Mouse (Mus musculus): ENCODE results near the gene Lipe. TPM values are rescaled to one million over a fixed set of nuclear protein-coding genes. Genes with fewer than 3 reads are reported as not detected.

The Lipe gene
- polyA plus RNA-seq, 1 experiment from 2014 or later = 2.5 TPM

DNA sequence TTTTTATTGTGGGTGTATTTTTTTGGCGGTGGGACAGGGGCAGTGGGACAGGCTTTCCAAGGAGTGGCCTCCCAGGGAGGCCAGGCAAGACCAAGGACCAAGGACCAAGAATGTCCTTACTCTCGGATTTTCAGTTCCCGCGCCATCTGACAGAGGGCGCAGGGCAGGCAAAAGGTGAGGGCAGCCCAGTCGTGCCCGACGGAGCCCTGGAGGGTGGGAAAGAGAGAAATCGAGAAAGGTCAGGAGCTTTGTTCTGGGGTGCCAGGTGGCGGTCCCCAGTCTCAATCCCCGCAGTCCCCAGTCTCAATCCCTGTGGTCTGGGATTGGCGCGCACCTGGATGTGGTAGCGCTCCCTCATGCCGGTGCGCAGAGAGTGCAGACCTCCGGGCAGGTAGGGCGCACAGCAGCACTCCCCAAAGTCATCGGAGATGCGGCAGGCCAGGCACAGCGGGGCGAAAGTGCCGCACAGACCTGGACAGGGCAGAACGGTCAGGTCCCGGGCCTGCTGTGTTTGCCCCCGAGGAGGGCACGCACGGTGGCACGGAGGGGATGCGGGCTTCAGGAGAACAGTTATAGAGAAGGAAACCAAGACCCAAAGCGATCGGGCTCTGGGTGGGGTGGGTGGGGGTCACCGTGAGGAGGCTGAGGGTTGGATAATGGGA is 30.7 kb downstream of the Lipe start:
- ATAC-seq (ENCODE audit: insufficient read depth, low FRiP score, low TSS enrichment) = no peak; the same call in 1 of the 2 replicates
- H3K27me3 ChIP-seq (ENCODE audit: control insufficient read depth, insufficient read depth, low read length) = peaks cover 39% of the 10 kb centered on the region
- H3K4me1 ChIP-seq (ENCODE audit: control insufficient read depth, insufficient read depth, low read length) = peaks cover 8% of the 10 kb centered on the region
- no peak overlapping the region for H3K4me3 ChIP-seq (ENCODE audit: low read depth, low read length)
- H3K27ac ChIP-seq (ENCODE audit: low read depth, low read length) = no peak overlapping the region
- H3K36me3 ChIP-seq (ENCODE audit: control insufficient read depth, insufficient read depth, low read length) = peaks cover 3% of the 10 kb centered on the region; the same call in 1 of the 2 replicates
- no peak overlapping the region for H3K9ac ChIP-seq (ENCODE audit: low read length)
- no peak for DNase-seq (ENCODE audit: low spot score)
- no peak overlapping the region for H3K4me2 ChIP-seq (ENCODE audit: low read depth)
- WGBS = 3% methylated on average over 33 of the region's 33 CpGs
- no peaks in the 10 kb centered on the region for H3K9me3 ChIP-seq (ENCODE audit: control insufficient read depth, low read length)

DNA sequence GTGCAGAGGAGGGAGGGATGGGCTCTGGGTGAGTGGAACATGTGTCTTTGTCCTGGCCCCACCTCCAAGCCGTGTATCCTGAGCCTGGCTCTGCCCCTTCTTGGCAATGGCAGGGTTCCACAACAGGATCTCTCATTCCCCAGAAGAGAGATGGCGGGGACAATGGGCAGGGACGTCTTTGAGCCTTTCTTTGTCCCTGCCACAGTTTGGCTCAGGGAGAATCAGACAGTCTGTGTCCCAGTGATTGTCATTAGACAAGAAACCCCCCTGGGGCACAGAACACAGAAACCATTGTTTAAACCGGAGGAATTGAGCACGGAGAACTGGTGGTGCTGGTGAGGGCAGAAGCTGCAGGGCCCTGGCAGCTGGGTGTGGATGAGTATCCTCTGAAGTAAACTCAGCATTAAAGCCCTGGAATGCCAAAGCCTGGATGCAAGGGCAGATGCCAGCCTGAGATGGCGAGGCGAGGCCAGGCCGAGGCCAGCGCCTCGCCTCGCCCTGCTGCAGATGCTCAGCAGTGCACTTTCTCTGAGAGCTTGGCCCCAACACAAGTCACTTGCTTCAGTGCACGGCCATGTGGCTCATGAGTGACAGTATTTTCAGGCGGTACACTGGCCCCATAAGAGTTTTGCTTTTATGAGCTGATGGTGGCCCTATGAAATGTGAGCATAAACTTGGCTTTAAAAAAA is 32.4 kb downstream of the Lipe start:
- WGBS = 37% methylated on average over 13 of the region's 13 CpGs

DNA sequence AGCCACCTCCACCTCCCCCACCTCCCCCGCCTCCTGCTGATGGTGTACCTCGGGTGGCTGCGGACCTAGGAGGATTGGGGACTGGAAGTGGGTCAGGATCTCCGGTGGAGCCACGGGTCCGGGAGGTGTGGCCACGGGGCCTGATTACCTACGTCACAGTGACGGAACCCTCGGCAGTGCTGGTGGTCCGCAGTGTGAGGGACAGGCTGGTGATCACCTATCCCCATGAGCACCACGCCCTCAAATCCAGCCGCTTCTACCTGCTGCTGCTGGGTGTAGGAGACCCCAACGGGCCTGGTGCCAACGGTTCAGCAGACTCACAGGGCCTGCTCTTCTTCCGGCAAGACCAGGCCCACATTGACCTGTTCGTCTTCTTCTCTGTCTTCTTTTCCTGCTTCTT is 34.9 kb downstream of the Lipe start:
- H3K9ac ChIP-seq (ENCODE audit: low read length) = no peak overlapping the region
- WGBS = 95% methylated on average over 17 of the region's 17 CpGs
- H3K4me3 ChIP-seq (ENCODE audit: low read depth, low read length) = no peak overlapping the region
- no peak for DNase-seq (ENCODE audit: low spot score)
- H3K9me3 ChIP-seq (ENCODE audit: control insufficient read depth, low read length) = no peaks in the 10 kb centered on the region
- H3K4me2 ChIP-seq (ENCODE audit: low read depth) = no peak overlapping the region
- no peak for ATAC-seq (ENCODE audit: insufficient read depth, low FRiP score, low TSS enrichment)
- peaks cover 11% of the 10 kb centered on the region for H3K36me3 ChIP-seq (ENCODE audit: control insufficient read depth, insufficient read depth, low read length)
- H3K27ac ChIP-seq (ENCODE audit: low read depth, low read length) = no peak overlapping the region
- H3K4me1 ChIP-seq (ENCODE audit: control insufficient read depth, insufficient read depth, low read length) = peaks cover 10% of the 10 kb centered on the region
- peaks cover 25% of the 10 kb centered on the region for H3K27me3 ChIP-seq (ENCODE audit: control insufficient read depth, insufficient read depth, low read length)

More for the DNA sequence above, 32.4 kb downstream of the Lipe start:
- no peak for ATAC-seq (ENCODE audit: insufficient read depth, low FRiP score, low TSS enrichment)
- Histone ChIP-seq H3K27me3 (ENCODE audit: control insufficient read depth, insufficient read depth, low read length) (peaks cover 39% of the 10 kb centered on the region), H3K27ac (ENCODE audit: low read depth, low read length) (no peak overlapping the region), H3K36me3 (ENCODE audit: control insufficient read depth, insufficient read depth, low read length) (peaks cover 5% of the 10 kb centered on the region), H3K4me2 (ENCODE audit: low read depth) (no peak overlapping the region), H3K4me1 (ENCODE audit: control insufficient read depth, insufficient read depth, low read length) (peaks cover 8% of the 10 kb centered on the region), H3K4me3 (ENCODE audit: low read depth, low read length) (no peak overlapping the region), H3K9me3 (ENCODE audit: control insufficient read depth, low read length) (no peaks in the 10 kb centered on the region), H3K9ac (ENCODE audit: low read length) (peak overlapping the region; percentile 44)
- peak; percentile 51 for DNase-seq (ENCODE audit: low spot score)

DNA sequence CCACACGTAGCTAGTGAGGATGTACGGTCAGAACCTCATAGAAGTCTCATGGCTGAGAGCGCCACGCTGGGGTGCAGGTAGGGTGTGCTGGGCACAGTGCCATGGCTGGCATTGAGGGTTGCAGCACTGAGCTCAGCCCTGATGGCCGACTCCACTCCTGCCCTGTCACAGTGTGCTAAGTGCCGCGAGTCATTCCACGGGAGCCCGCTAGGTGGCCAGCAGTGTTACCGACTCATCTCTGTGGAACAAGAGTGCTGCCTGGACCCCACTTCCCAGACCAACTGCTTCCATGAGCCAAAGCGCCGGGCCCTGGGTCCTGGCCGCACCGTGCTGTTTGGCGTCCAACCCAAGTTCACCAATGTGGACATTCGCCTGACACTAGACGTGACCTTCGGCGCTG is 35.4 kb downstream of the Lipe start:
- Histone ChIP-seq H3K9me3 (ENCODE audit: control insufficient read depth, low read length) (no peaks in the 10 kb centered on the region), H3K4me1 (ENCODE audit: control insufficient read depth, insufficient read depth, low read length) (peaks cover 12% of the 10 kb centered on the region), H3K27ac (ENCODE audit: low read depth, low read length) (no peak overlapping the region), H3K36me3 (ENCODE audit: control insufficient read depth, insufficient read depth, low read length) (peaks cover 11% of the 10 kb centered on the region), H3K27me3 (ENCODE audit: control insufficient read depth, insufficient read depth, low read length) (peaks cover 20% of the 10 kb centered on the region), H3K4me3 (ENCODE audit: low read depth, low read length) (no peak overlapping the region), H3K9ac (ENCODE audit: low read length) (no peak overlapping the region), H3K4me2 (ENCODE audit: low read depth) (no peak overlapping the region)
- ATAC-seq (ENCODE audit: insufficient read depth, low FRiP score, low TSS enrichment) (no peak), DNase-seq (ENCODE audit: low spot score) (no peak)
- 88% methylated on average over 19 of the region's 19 CpGs for WGBS

DNA sequence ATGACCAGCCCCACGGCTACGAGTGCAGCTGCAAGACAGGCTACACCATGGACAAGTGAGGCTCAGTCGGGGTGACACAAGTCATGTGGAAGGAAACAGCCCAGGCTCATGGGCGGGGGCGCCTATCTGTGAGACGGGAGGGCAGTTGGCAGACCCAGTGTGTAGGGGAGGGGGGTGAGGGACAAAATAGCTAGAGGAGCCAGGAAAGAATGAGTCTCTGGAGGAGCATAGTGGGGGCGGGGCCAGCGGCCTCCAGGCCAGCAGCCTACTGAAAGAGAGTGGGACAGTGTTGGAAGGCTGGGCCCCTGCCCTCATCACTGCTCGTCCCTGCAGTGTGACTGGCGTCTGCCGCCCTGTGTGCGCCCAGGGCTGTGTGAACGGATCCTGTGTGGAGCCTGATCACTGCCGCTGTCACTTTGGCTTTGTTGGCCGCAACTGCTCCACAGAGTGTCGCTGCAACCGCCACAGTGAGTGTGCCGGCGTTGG is 39.7 kb downstream of the Lipe start:
- Histone ChIP-seq H3K9me3 (ENCODE audit: control insufficient read depth, low read length) (no peaks in the 10 kb centered on the region), H3K27ac (ENCODE audit: low read depth, low read length) (no peak overlapping the region), H3K36me3 (ENCODE audit: control insufficient read depth, insufficient read depth, low read length) (peaks cover 15% of the 10 kb centered on the region), H3K4me1 (ENCODE audit: control insufficient read depth, insufficient read depth, low read length) (peaks cover 4% of the 10 kb centered on the region; the same call in 1 of the 2 replicates), H3K9ac (ENCODE audit: low read length) (no peak overlapping the region), H3K27me3 (ENCODE audit: control insufficient read depth, insufficient read depth, low read length) (no peaks in the 10 kb centered on the region), H3K4me2 (ENCODE audit: low read depth) (no peak overlapping the region), H3K4me3 (ENCODE audit: low read depth, low read length) (no peak overlapping the region)
- DNase-seq (ENCODE audit: low spot score) (peak; percentile 48), ATAC-seq (ENCODE audit: insufficient read depth, low FRiP score, low TSS enrichment) (peak; percentile 46)
- 66% methylated on average over 19 of the region's 19 CpGs for WGBS

DNA sequence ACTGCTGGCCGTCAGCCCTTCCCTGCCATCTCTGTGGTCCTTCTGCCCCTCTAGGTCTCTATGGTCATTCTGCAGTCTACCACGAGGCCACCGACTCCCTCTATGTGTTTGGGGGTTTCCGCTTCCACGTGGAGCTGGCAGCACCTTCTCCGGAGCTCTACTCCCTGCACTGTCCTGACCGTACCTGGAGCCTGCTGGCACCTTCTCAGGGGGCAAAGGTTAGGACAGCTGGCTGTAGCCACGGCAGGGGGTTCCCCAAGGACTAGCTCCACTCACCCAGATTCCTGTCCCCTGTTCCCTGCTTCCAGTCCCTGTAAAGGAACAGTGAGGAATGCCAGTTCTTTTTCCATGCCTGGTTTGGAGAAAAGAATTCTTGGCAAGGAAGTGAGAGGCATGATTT is 49.6 kb downstream of the Lipe start:
- ATAC-seq (ENCODE audit: insufficient read depth, low FRiP score, low TSS enrichment) (no peak), DNase-seq (ENCODE audit: low spot score) (no peak)
- H3K9ac ChIP-seq (ENCODE audit: low read length) = no peak overlapping the region
- H3K36me3 ChIP-seq (ENCODE audit: control insufficient read depth, insufficient read depth, low read length) = peaks cover 13% of the 10 kb centered on the region
- H3K27me3 ChIP-seq (ENCODE audit: control insufficient read depth, insufficient read depth, low read length) = no peaks in the 10 kb centered on the region
- no peak overlapping the region for H3K4me3 ChIP-seq (ENCODE audit: low read depth, low read length)
- 83% methylated on average over 8 of the region's 8 CpGs for WGBS
- no peak overlapping the region for H3K27ac ChIP-seq (ENCODE audit: low read depth, low read length)
- H3K4me2 ChIP-seq (ENCODE audit: low read depth) = no peak overlapping the region
- no peaks in the 10 kb centered on the region for H3K4me1 ChIP-seq (ENCODE audit: control insufficient read depth, insufficient read depth, low read length)
- no peaks in the 10 kb centered on the region for H3K9me3 ChIP-seq (ENCODE audit: control insufficient read depth, low read length)

DNA sequence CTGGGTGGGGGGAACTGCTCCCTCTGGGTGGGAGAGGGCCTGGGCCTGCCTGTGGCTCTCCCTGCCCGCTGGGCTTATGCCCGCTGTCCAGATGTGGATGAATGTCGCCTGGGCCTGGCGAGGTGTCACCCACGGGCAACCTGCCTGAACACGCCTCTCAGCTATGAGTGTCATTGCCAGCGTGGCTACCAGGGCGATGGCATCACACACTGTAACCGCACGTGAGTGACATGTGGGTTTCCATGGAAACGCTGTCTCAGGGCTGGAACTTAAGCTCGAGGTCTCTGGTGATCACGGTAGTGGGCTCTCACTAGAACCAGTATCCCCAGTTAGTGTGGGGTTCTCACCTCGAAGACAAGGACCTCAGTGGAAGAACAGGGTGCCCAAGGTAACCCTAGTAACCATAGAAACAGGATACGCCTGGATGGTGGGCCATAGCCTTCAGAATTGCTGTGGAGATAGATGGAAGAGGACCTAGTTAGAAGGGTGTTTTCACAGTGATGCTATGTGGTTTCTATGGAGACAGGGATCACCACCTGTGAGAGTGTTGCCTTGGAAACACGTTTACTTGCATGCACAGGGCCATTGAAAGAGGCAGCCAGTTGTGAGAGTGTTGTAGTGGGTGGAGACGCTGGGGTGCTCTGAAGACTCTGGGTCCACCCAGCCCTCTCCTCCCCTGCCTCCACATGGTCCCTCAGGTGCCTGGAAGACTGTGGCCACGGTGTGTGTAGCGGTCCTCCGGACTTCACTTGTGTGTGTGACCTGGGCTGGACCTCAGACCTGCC is 57.3 kb downstream of the Lipe start:
- no peaks in the 10 kb centered on the region for H3K4me1 ChIP-seq (ENCODE audit: control insufficient read depth, insufficient read depth, low read length)
- no peaks in the 10 kb centered on the region for H3K27me3 ChIP-seq (ENCODE audit: control insufficient read depth, insufficient read depth, low read length)
- no peak overlapping the region for H3K27ac ChIP-seq (ENCODE audit: low read depth, low read length)
- no peak overlapping the region for H3K4me3 ChIP-seq (ENCODE audit: low read depth, low read length)
- peaks cover 13% of the 10 kb centered on the region for H3K36me3 ChIP-seq (ENCODE audit: control insufficient read depth, insufficient read depth, low read length)
- 83% methylated on average over 20 of the region's 20 CpGs for WGBS
- no peak overlapping the region for H3K9ac ChIP-seq (ENCODE audit: low read length)
- no peak for ATAC-seq (ENCODE audit: insufficient read depth, low FRiP score, low TSS enrichment)
- no peak overlapping the region for H3K4me2 ChIP-seq (ENCODE audit: low read depth)
- no peaks in the 10 kb centered on the region for H3K9me3 ChIP-seq (ENCODE audit: control insufficient read depth, low read length)
- no peak for DNase-seq (ENCODE audit: low spot score)

DNA sequence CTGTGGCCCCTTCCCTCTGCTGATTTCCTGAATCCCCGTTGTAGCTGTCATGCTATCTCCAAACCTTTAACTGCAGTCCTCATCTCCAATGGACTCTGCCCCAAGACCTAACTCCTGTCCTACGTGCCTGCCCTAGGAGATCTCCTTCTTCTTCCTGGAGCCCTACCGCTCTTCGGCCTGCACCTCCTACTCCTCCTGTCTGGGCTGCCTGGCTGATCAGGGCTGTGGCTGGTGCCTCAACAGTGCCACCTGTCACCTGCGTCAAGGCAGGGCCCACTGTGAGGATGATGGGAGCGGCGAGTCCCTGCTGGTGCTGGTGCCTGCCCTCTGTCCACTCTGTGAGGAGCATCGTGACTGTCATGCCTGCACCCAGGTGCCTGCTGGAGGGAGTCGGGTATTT is 59.2 kb downstream of the Lipe start:
- Histone ChIP-seq H3K9ac (ENCODE audit: low read length) (no peak overlapping the region), H3K27me3 (ENCODE audit: control insufficient read depth, insufficient read depth, low read length) (no peaks in the 10 kb centered on the region), H3K4me2 (ENCODE audit: low read depth) (no peak overlapping the region), H3K4me3 (ENCODE audit: low read depth, low read length) (no peak overlapping the region), H3K4me1 (ENCODE audit: control insufficient read depth, insufficient read depth, low read length) (no peaks in the 10 kb centered on the region), H3K36me3 (ENCODE audit: control insufficient read depth, insufficient read depth, low read length) (peaks cover 15% of the 10 kb centered on the region), H3K27ac (ENCODE audit: low read depth, low read length) (no peak overlapping the region), H3K9me3 (ENCODE audit: control insufficient read depth, low read length) (no peaks in the 10 kb centered on the region)
- ATAC-seq (ENCODE audit: insufficient read depth, low FRiP score, low TSS enrichment) (no peak), DNase-seq (ENCODE audit: low spot score) (no peak)
- WGBS = 92% methylated on average over 9 of the region's 9 CpGs
